ENCODE assay signal across 8 mouse cellular contexts in genomic region chr6:90369725-90370553, GRCm38 (mm10). TPM values are rescaled to one million over a fixed set of nuclear protein-coding genes. Genes with fewer than 3 reads are reported as not detected.
DNase-seq lines count a peak whose midpoint lies in the region; ATAC-seq and TF ChIP-seq lines count a peak whose summit lies in the region.

No protein-coding gene starts in this region.

- peak; percentile 78 for ATAC-seq in heart, embryonic 11.5 days (replicated peaks; ENCODE audit: insufficient number of reproducible peaks, low FRiP score, low TSS enrichment)
- ATAC-seq in midbrain, postnatal 0 days (ENCODE audit: low FRiP score) = peak; percentile 78

- peaks cover 16% of the 10 kb centered on the region for H3K79me2 ChIP-seq in liver, adult 2 months (ENCODE audit: control insufficient read depth, insufficient read depth, low read length)

- H3K4me2 ChIP-seq in heart, embryonic 11.5 days = peak overlapping the region; percentile 99
- peak overlapping the region; percentile 77 for H3K4me2 ChIP-seq in midbrain, postnatal 0 days (ENCODE audit: low read depth, low read length, poor library complexity, severe bottlenecking)

- peaks cover 15% of the 10 kb centered on the region; the same call in 1 of the 2 replicates for H3K36me3 ChIP-seq in heart, embryonic 11.5 days (ENCODE audit: control insufficient read depth, insufficient read depth, low read length)
- peaks cover 7% of the 10 kb centered on the region for H3K36me3 ChIP-seq in kidney, adult 2 months (ENCODE audit: control insufficient read depth, insufficient read depth, low read length)
- H3K36me3 ChIP-seq in liver, adult 2 months (ENCODE audit: control insufficient read depth, insufficient read depth, low read length) = peaks cover 19% of the 10 kb centered on the region
- peaks cover 17% of the 10 kb centered on the region for H3K36me3 ChIP-seq in midbrain, postnatal 0 days (ENCODE audit: insufficient read depth, low read length)
- peaks cover 2% of the 10 kb centered on the region; the same call in 1 of the 2 replicates for H3K36me3 ChIP-seq in testis, adult 2 months (ENCODE audit: control insufficient read depth, insufficient read depth, low read length)

- H3K27ac ChIP-seq in heart, embryonic 11.5 days (ENCODE audit: low read depth, low read length) = 0 out of 2 replicates have a peak overlapping the region, but pooled peaks have one; percentile 66
- H3K27ac ChIP-seq in cerebellum, adult 2 months (ENCODE audit: insufficient read depth, low read length) = peak overlapping the region; percentile 62; the same call in 1 of the 2 replicates
- peak overlapping the region; percentile 49 for H3K27ac ChIP-seq in kidney, adult 2 months (ENCODE audit: insufficient read depth, low read depth, low read length)
- H3K27ac ChIP-seq in liver, adult 2 months (replicated peaks; ENCODE audit: insufficient read depth, low read depth, low read length) = peak overlapping the region; percentile 59
- peak overlapping the region; percentile 89 for H3K27ac ChIP-seq in midbrain, postnatal 0 days (ENCODE audit: low read depth, low read length)
- H3K27ac ChIP-seq in testis, adult 2 months (ENCODE audit: control insufficient read depth, insufficient read depth, low read depth, low read length) = peak overlapping the region; percentile 59

- no peaks in the 10 kb centered on the region for H3K27me3 ChIP-seq in heart, embryonic 11.5 days (ENCODE audit: control insufficient read depth, insufficient read depth, low read length)
- no peaks in the 10 kb centered on the region for H3K27me3 ChIP-seq in cerebellum, adult 2 months (ENCODE audit: control insufficient read depth, insufficient read depth, low read length)
- H3K27me3 ChIP-seq in kidney, adult 2 months (replicated peaks; ENCODE audit: control insufficient read depth, insufficient read depth, low read length) = no peaks in the 10 kb centered on the region
- no peaks in the 10 kb centered on the region for H3K27me3 ChIP-seq in liver, adult 2 months (ENCODE audit: control insufficient read depth, insufficient read depth, low read length)
- H3K27me3 ChIP-seq in midbrain, postnatal 0 days (ENCODE audit: insufficient read depth, low read length) = no peaks in the 10 kb centered on the region
- H3K27me3 ChIP-seq in testis, adult 2 months (ENCODE audit: control insufficient read depth, insufficient read depth, low read length) = no peaks in the 10 kb centered on the region

- peak overlapping the region; percentile 84 for H3K9ac ChIP-seq in heart, embryonic 11.5 days (ENCODE audit: low read depth, low read length)
- peak overlapping the region; percentile 96 for H3K9ac ChIP-seq in liver, adult 2 months (ENCODE audit: low read depth, low read length)
- peak overlapping the region; percentile 88 for H3K9ac ChIP-seq in midbrain, postnatal 0 days (replicated peaks; ENCODE audit: low read length, poor library complexity, severe bottlenecking)

- peaks cover 15% of the 10 kb centered on the region for H3K4me1 ChIP-seq in heart, embryonic 11.5 days (ENCODE audit: control insufficient read depth, insufficient read depth, low read length)
- H3K4me1 ChIP-seq in cerebellum, adult 2 months (ENCODE audit: control insufficient read depth, insufficient read depth, low read length) = peaks cover 5% of the 10 kb centered on the region; the same call in 1 of the 2 replicates
- peaks cover 20% of the 10 kb centered on the region for H3K4me1 ChIP-seq in kidney, adult 2 months (ENCODE audit: control insufficient read depth, insufficient read depth, low read length)
- peaks cover 17% of the 10 kb centered on the region for H3K4me1 ChIP-seq in liver, adult 2 months (ENCODE audit: control insufficient read depth, insufficient read depth, low read length)
- peaks cover 5% of the 10 kb centered on the region for H3K4me1 ChIP-seq in midbrain, postnatal 0 days (ENCODE audit: insufficient read depth, low read length)
- H3K4me1 ChIP-seq in testis, adult 2 months (ENCODE audit: control insufficient read depth, insufficient read depth, low read length) = peaks cover 13% of the 10 kb centered on the region

- peak overlapping the region; percentile 95 for H3K4me3 ChIP-seq in heart, embryonic 11.5 days (ENCODE audit: low read depth, low read length)
- peak overlapping the region; percentile 62 for H3K4me3 ChIP-seq in cerebellum, adult 2 months (replicated peaks; ENCODE audit: insufficient read depth, low read depth, low read length)
- peak overlapping the region; percentile 72 for H3K4me3 ChIP-seq in kidney, adult 2 months (ENCODE audit: insufficient read depth, low read depth, low read length)
- peak overlapping the region; percentile 70 for H3K4me3 ChIP-seq in liver, adult 2 months (ENCODE audit: insufficient read depth, low read depth, low read length)
- H3K4me3 ChIP-seq in midbrain, postnatal 0 days (ENCODE audit: low read depth, low read length) = peak overlapping the region; percentile 91
- H3K4me3 ChIP-seq in testis, adult 2 months (ENCODE audit: control insufficient read depth, low read depth, low read length) = peak overlapping the region; percentile 86

- DNase-seq in heart, adult 8-10 months (ENCODE audit: low spot score) = no peak
- peak in 1 of 2 experiments; percentile 63 for DNase-seq in cerebellum, adult 2 months
- peak; percentile 36 to 50 for DNase-seq in frontal cortex, postnatal 36 days (ENCODE audit: low spot score in 2 of 2)
- peak; percentile 51 for DNase-seq in kidney, adult 2 months
- peak; percentile 43 for DNase-seq in liver, adult 2 months (ENCODE audit: extremely low read depth, low read depth, low spot score)
- DNase-seq in midbrain, postnatal 0 days (ENCODE audit: low spot score) = peak; percentile 23

- H3K9me3 ChIP-seq in heart, embryonic 11.5 days (replicated peaks; ENCODE audit: control insufficient read depth, low read length) = no peaks in the 10 kb centered on the region
- no peaks in the 10 kb centered on the region for H3K9me3 ChIP-seq in midbrain, postnatal 0 days (ENCODE audit: low read length)

- TF ChIP-seq POLR2A in cerebellum, adult 2 months (IDR thresholded peaks at IDR 0.05; ENCODE audit: borderline replicate concordance, insufficient read depth, low read length) = no peak
- TF ChIP-seq POLR2A in kidney, adult 2 months (IDR thresholded peaks at IDR 0.05; ENCODE audit: low read depth, low read length) = no peak
- TF ChIP-seq POLR2A in liver, adult 2 months (IDR thresholded peaks at IDR 0.05; ENCODE audit: extremely low read depth, insufficient read depth, low read length) = no peak
- no peak; the same call in 1 of the 2 replicates for TF ChIP-seq POLR2A in testis, adult 2 months (IDR thresholded peaks at IDR 0.05; ENCODE audit: control insufficient read depth, low read depth, low read length)

- under 1% methylated on average over 94 of the region's 98 CpGs for WGBS in heart, embryonic 11.5 days (ENCODE audit: insufficient replicate concordance)
- under 1% methylated on average over 98 of the region's 98 CpGs for WGBS in cerebellum, adult 2 months
- WGBS in kidney, adult 2 months = under 1% methylated on average over 95 of the region's 98 CpGs
- under 1% methylated on average over 98 of the region's 98 CpGs for WGBS in liver, adult 2 months
- 2% methylated on average over 81 of the region's 98 CpGs for WGBS in midbrain, postnatal 0 days

- no peak for TF ChIP-seq CTCF in cerebellum, adult 2 months (IDR thresholded peaks at IDR 0.05; ENCODE audit: borderline replicate concordance, insufficient read depth, low read depth, low read length)
- no peak for TF ChIP-seq CTCF in kidney, adult 2 months (conservative IDR thresholded peaks at IDR 0.05; ENCODE audit: insufficient read depth, insufficient read length, low read depth, low read length)
- TF ChIP-seq CTCF in liver, adult 2 months (IDR thresholded peaks at IDR 0.05; ENCODE audit: low read depth, low read length) = no peak
- TF ChIP-seq CTCF in midbrain, postnatal 0 days (IDR thresholded peaks at IDR 0.05) = no peak
- no peak for TF ChIP-seq CTCF in testis, adult 2 months (IDR thresholded peaks at IDR 0.05; ENCODE audit: control insufficient read depth, insufficient read depth, insufficient replicate concordance, low read depth, low read length)

RNA-seq across cellular contexts. Expression of gene Zxdc, which starts 0.6 kb away (rescaled TPM):
- polyA plus RNA-seq in heart, embryonic 11.5 days (2014; fragmentation: Nextera tagmentation; extraction: Ambion mirVana) = 5.3 and 5.6 TPM in 2 replicates
- 10 to 100 TPM; 13.0 to 15.0 (median 14.3) TPM for total RNA-seq in heart, adult 8-10 months (2022)
- polyA plus RNA-seq in cerebellum, adult 2 months (2012; rRNA removed) = 20.3 and 21.5 TPM in 2 replicates
- 12.6 and 17.9 TPM in 2 replicates for polyA plus RNA-seq in kidney, adult 2 months (2012; rRNA removed)
- 9.8 and 13.3 TPM in 2 replicates for total RNA-seq in liver, adult 2 months (2014; rRNA removed)
- 9.1 and 10.1 TPM in 2 replicates for polyA plus RNA-seq in liver, adult 2 months (2012; rRNA removed)
- total RNA-seq in midbrain, postnatal 0 days (2014; rRNA removed) = 38.7 and 46.3 TPM in 2 replicates
- 6.5 and 6.9 TPM in 2 replicates for polyA plus RNA-seq in midbrain, postnatal 0 days (2015; fragmentation: Nextera tagmentation; extraction: Ambion mirVana)
- polyA plus RNA-seq in testis, adult 2 months (2012; rRNA removed) = 5.3 and 5.4 TPM in 2 replicates

RNA-seq across cellular contexts. Expression of gene Uroc1, which starts 36.9 kb away (rescaled TPM):
- not detected in 2 replicates for polyA plus RNA-seq in heart, embryonic 11.5 days (2014; fragmentation: Nextera tagmentation; extraction: Ambion mirVana)
- not detected for total RNA-seq in heart, adult 8-10 months (2022)
- polyA plus RNA-seq in cerebellum, adult 2 months (2012; rRNA removed) = not detected in 2 replicates
- 34.0 and 50.2 TPM in 2 replicates for polyA plus RNA-seq in kidney, adult 2 months (2012; rRNA removed)
- total RNA-seq in liver, adult 2 months (2014; rRNA removed) = 239 and 296 TPM in 2 replicates
- 399 and 420 TPM in 2 replicates for polyA plus RNA-seq in liver, adult 2 months (2012; rRNA removed)
- not detected in 2 replicates for total RNA-seq in midbrain, postnatal 0 days (2014; rRNA removed)
- not detected in 2 replicates for polyA plus RNA-seq in midbrain, postnatal 0 days (2015; fragmentation: Nextera tagmentation; extraction: Ambion mirVana)
- not detected in 2 replicates for polyA plus RNA-seq in testis, adult 2 months (2012; rRNA removed)

RNA-seq across cellular contexts. Expression of gene Chst13, which starts 45.0 kb away (rescaled TPM):
- polyA plus RNA-seq in heart, embryonic 11.5 days (2014; fragmentation: Nextera tagmentation; extraction: Ambion mirVana) = 0.25 and 0.30 TPM in 2 replicates
- under 1 TPM in 1 of 4 experiments, not detected in 3; 0.32 TPM for total RNA-seq in heart, adult 8-10 months (2022)
- not detected in 2 replicates for polyA plus RNA-seq in cerebellum, adult 2 months (2012; rRNA removed)
- 1.5 and 3.0 TPM in 2 replicates for polyA plus RNA-seq in kidney, adult 2 months (2012; rRNA removed)
- 9.3 and 11.9 TPM in 2 replicates for total RNA-seq in liver, adult 2 months (2014; rRNA removed)
- polyA plus RNA-seq in liver, adult 2 months (2012; rRNA removed) = 26.8 and 42.7 TPM in 2 replicates
- total RNA-seq in midbrain, postnatal 0 days (2014; rRNA removed) = not detected in 2 replicates
- polyA plus RNA-seq in midbrain, postnatal 0 days (2015; fragmentation: Nextera tagmentation; extraction: Ambion mirVana) = 0.44 TPM in 1 of 2 replicates, not detected in the other
- 1.9 and 2.7 TPM in 2 replicates for polyA plus RNA-seq in testis, adult 2 months (2012; rRNA removed)

RNA-seq across cellular contexts. Expression of gene Cfap100, which starts 58.7 kb away (rescaled TPM):
- polyA plus RNA-seq in heart, embryonic 11.5 days (2014; fragmentation: Nextera tagmentation; extraction: Ambion mirVana) = 0.15 TPM in 1 of 2 replicates, not detected in the other
- total RNA-seq in heart, adult 8-10 months (2022) = under 1 TPM in 2 of 4 experiments, not detected in 2; 0.22 to 0.90 TPM
- polyA plus RNA-seq in cerebellum, adult 2 months (2012; rRNA removed) = 5.3 and 5.5 TPM in 2 replicates
- polyA plus RNA-seq in kidney, adult 2 months (2012; rRNA removed) = 0.05 and 0.27 TPM in 2 replicates
- total RNA-seq in liver, adult 2 months (2014; rRNA removed) = 0.20 and 0.28 TPM in 2 replicates
- 0.17 and 0.33 TPM in 2 replicates for polyA plus RNA-seq in liver, adult 2 months (2012; rRNA removed)
- total RNA-seq in midbrain, postnatal 0 days (2014; rRNA removed) = 3.5 and 22.7 TPM in 2 replicates
- polyA plus RNA-seq in midbrain, postnatal 0 days (2015; fragmentation: Nextera tagmentation; extraction: Ambion mirVana) = 7.9 TPM in 2 replicates
- polyA plus RNA-seq in testis, adult 2 months (2012; rRNA removed) = 51.7 and 65.0 TPM in 2 replicates

Comparison
In these comparisons a context has a peak if more than half of its experiments do, and no peak if none do; other contexts are left out.
1. RNA of gene Uroc1, which starts 36.9 kb away (polyA plus RNA-seq): 399 to 420 TPM in liver, adult 2 months and 34.0 to 50.2 TPM in kidney, adult 2 months; not detected in heart, embryonic 11.5 days, not detected in testis, adult 2 months, not detected in cerebellum, adult 2 months and not detected in midbrain, postnatal 0 days; every median in the first group is over 10 times any median in the second.
2. Peak in every context shown above with its lines, with median percentiles within 50 percentile points of each other: H3K27ac ChIP-seq, H3K4me3 ChIP-seq and H3K9ac ChIP-seq.